Comparison of ENCODE assay signal across 7 mouse cellular contexts in genomic region chr12:99150126-99150525, GRCm38 (mm10).
DNase-seq lines count a peak whose midpoint lies in the region; ATAC-seq and TF ChIP-seq lines count a peak whose summit lies in the region.

No protein-coding gene starts in this region.

- H3K27ac ChIP-seq in testis, adult 2 months (ENCODE audit: control insufficient read depth, insufficient read depth, low read depth, low read length), result no peak overlapping the region

- H3K27me3 ChIP-seq in Patski, result no peaks in the 10 kb centered on the region
- no peaks in the 10 kb centered on the region for H3K27me3 ChIP-seq in testis, adult 2 months (ENCODE audit: control insufficient read depth, insufficient read depth, low read length)

- intact Hi-C loops in heart, postnatal 10 days (cut with DNase I), result loop anchor here (5.0 kb wide), 1 partner anchor 53 kb away; no protein-coding TSS in a partner anchor

- CTCF ChIA-PET in Patski (lab: Charles Lee), result no interaction called here

- in situ Hi-C loops in Patski (cut with MboI; ENCODE audit: low pct_unique_long_range_greater_than_20kb), result no loop called here

- peak; percentile 65 to 67 for DNase-seq in layer of hippocampus, postnatal 10 days (ENCODE audit: low spot score in 2 of 2)
- no peak for DNase-seq in layer of hippocampus, adult 9-11 months
- DNase-seq in Patski (ENCODE audit: low read depth, low spot score), result no peak
- DNase-seq in c-Kit-positive CD71-positive TER-119-positive erythroid progenitor cells, embryonic 14.5 days (ENCODE audit: low spot score), result peak; percentile 22
- peak; percentile 42 to 69 for DNase-seq in heart, postnatal 10 days
- peak; percentile 31 to 56 for DNase-seq in lung, postnatal 4 days

- H3K4me1 ChIP-seq in testis, adult 2 months (ENCODE audit: control insufficient read depth, insufficient read depth, low read length), result no peaks in the 10 kb centered on the region; the same call in 1 of the 2 replicates

- no peak for ATAC-seq in Patski

- H3K4me3 ChIP-seq in testis, adult 2 months (ENCODE audit: control insufficient read depth, low read depth, low read length), result no peak overlapping the region

- no peak for TF ChIP-seq POLR2A in testis, adult 2 months (IDR thresholded peaks at IDR 0.05; ENCODE audit: control insufficient read depth, low read depth, low read length)

- POLR2A ChIA-PET in Patski (lab: Charles Lee), result interaction anchor here (0.6 kb wide), 1 partner anchor 52 kb away, joined by 3 read pairs; no protein-coding TSS in a partner anchor

- peak; percentile 70 for TF ChIP-seq CTCF in Patski (IDR thresholded peaks at IDR 0.05)
- peak; percentile 93; the same call in 1 of the 2 replicates for TF ChIP-seq CTCF in testis, adult 2 months (IDR thresholded peaks at IDR 0.05; ENCODE audit: control insufficient read depth, insufficient read depth, insufficient replicate concordance, low read depth, low read length)

- H3K36me3 ChIP-seq in testis, adult 2 months (ENCODE audit: control insufficient read depth, insufficient read depth, low read length), result no peaks in the 10 kb centered on the region

Comparison
In these comparisons a context has a peak if more than half of its experiments do, and no peak if none do; other contexts are left out.
1. DNase-seq: peak in layer of hippocampus, postnatal 10 days (2 of 2), c-Kit-positive CD71-positive TER-119-positive erythroid progenitor cells, embryonic 14.5 days (single experiment), heart, postnatal 10 days (2 of 2) and lung, postnatal 4 days (2 of 2); none in layer of hippocampus, adult 9-11 months (single experiment) and Patski (single experiment).